Mouse (Mus musculus) liver, postnatal 0 days (tissue): Measurements from ENCODE around the gene Arhgap36.

Experiments
- CTCF ChIP-seq: sonication (generic); IDR thresholded peaks from 2 replicates; pipeline ENCODE4 v1.5.1; 2016; ENCODE audit warnings: antibody characterized with exemption, low read depth
- EP300 ChIP-seq: IDR thresholded peaks from 2 replicates; pipeline ENCODE4 v1.6.1; 2016; ENCODE audit warnings: antibody characterized with exemption, low read depth, mild to moderate bottlenecking

- TF ChIP-seq EP300, result no peak
- no peak for TF ChIP-seq CTCF
These were observed at the start of gene Arhgap36 for GRCm38 (mm10) chrX:49463442-49463970.
